Mouse (Mus musculus) G1E (cell line): ENCODE data around the gene Ube2m. TPM values are rescaled to one million over a fixed set of nuclear protein-coding genes. Genes with fewer than 3 reads are reported as not detected.
A peak's percentile ranks its signal among the peaks of the same experiment; 100 is the strongest.

Experiments
- ATAC-seq: 2 replicates; pipeline ENCODE4 v1.8.0; 2016; ENCODE audit warnings: mild to moderate bottlenecking; ENCODE audit not compliant: insufficient number of reproducible peaks, poor library complexity, low FRiP score, severe bottlenecking; ENCODE audit errors: extremely low read depth
- DNase-seq: peaks from one replicate; pipeline ENCODE4 v3.0.0; 2012; ENCODE audit warnings: low spot score
- H3K27me3 ChIP-seq: 2 replicates; pipeline ENCODE4 v1.6.1; 2012; ENCODE audit warnings: mild to moderate bottlenecking, low read length, inconsistent platforms; ENCODE audit not compliant: insufficient read depth
- H3K36me3 ChIP-seq: replicated peaks from 2 replicates; pipeline ENCODE3; 2012; ENCODE audit warnings: mild to moderate bottlenecking, inconsistent platforms
- H3K4me1 ChIP-seq: 2 replicates; pipeline ENCODE4 v1.6.1; 2012; ENCODE audit warnings: low read depth, low read length, inconsistent platforms, mixed read lengths; ENCODE audit not compliant: insufficient read depth
- H3K4me3 ChIP-seq: 2 replicates; pipeline ENCODE4 v1.5.1; 2012; ENCODE audit warnings: low read depth, mild to moderate bottlenecking, inconsistent platforms, low read length, moderate library complexity, mixed read lengths
- H3K9me3 ChIP-seq: replicated peaks from 2 replicates; pipeline ENCODE4 v1.6.1; 2012; ENCODE audit warnings: inconsistent platforms
- CTCF ChIP-seq: IDR thresholded peaks from 2 replicates; pipeline ENCODE4 v1.5.1; 2012; ENCODE audit warnings: low read depth, low read length, inconsistent platforms, mixed read lengths
- GATA1 ChIP-seq: IDR thresholded peaks from 2 replicates; pipeline ENCODE4 v1.6.1; 2012; ENCODE audit warnings: borderline replicate concordance, low read length, inconsistent platforms, mixed read lengths
- GATA2 ChIP-seq: IDR thresholded peaks from 2 replicates; pipeline ENCODE4 v1.6.1; 2012; ENCODE audit warnings: low read depth, low read length, inconsistent platforms, borderline replicate concordance
- POLR2AphosphoS5 ChIP-seq: IDR thresholded peaks from 2 replicates; pipeline ENCODE4 v1.6.1; 2012; ENCODE audit warnings: low read depth, low read length, inconsistent platforms; ENCODE audit not compliant: insufficient replicate concordance
- TAL1 ChIP-seq: conservative IDR thresholded peaks from 2 replicates; pipeline ENCODE4 v1.6.1; 2012; ENCODE audit warnings: low read depth, low read length, inconsistent platforms, mixed read lengths
- polyA plus RNA-seq: library from polyadenylated mRNA; stranded (reverse); fragments of >175 nt; gene quantifications from 2 replicates; pipeline ENCODE4 v1.2.3, GENCODE M21; 2012
- total RNA-seq, 2 experiments: library from RNA; stranded (forward) in 1 of 2; stranded (reverse) in 1 of 2; fragments of 200-1000 nt in 1 of 2; fragments of >200 nt in 1 of 2; fragmentation: Nextera tagmentation in 1 of 2; gene quantifications; 2 replicates each; pipeline ENCODE4 v1.2.3; 2014 to 2017

Ube2m gene
- total and polyA plus RNA-seq, 3 experiments: 150 to 250 (median 151) TPM

- Histone ChIP-seq H3K36me3 (peaks cover 24% of the 10 kb centered on the region), H3K4me3 (peak overlapping the region; percentile 35; the same call in 1 of the 2 replicates), H3K4me1 (peaks cover 32% of the 10 kb centered on the region), H3K9me3 (peaks cover 18% of the 10 kb centered on the region), H3K27me3 (peaks cover 12% of the 10 kb centered on the region; the same call in 1 of the 2 replicates)
- no peak for TF ChIP-seq POLR2AphosphoS5
- no peak for TF ChIP-seq TAL1
- TF ChIP-seq CTCF: no peak
- TF ChIP-seq GATA1: no peak
- no peak for TF ChIP-seq GATA2
- no peak for ATAC-seq
- no peak for DNase-seq
Measured at GRCm38 (mm10) chr7:13043120-13043444, 5.0 kb upstream of the Ube2m start.

- peaks cover 32% of the 10 kb centered on the region for H3K4me1 ChIP-seq
- H3K27me3 ChIP-seq: peaks cover 12% of the 10 kb centered on the region; the same call in 1 of the 2 replicates
Measured at GRCm38 (mm10) chr7:13042511-13042910, 4.4 kb upstream of the Ube2m start.

GRCm38 (mm10) chr7:13041256-13041655 is 3.2 kb upstream of the Ube2m start:
- H3K27me3 ChIP-seq: peaks cover 12% of the 10 kb centered on the region; the same call in 1 of the 2 replicates
- DNase-seq: no peak
- TF ChIP-seq GATA1: no peak
- no peak for TF ChIP-seq POLR2AphosphoS5
- no peak for TF ChIP-seq CTCF
- no peak for TF ChIP-seq GATA2
- no peak for TF ChIP-seq TAL1
- no peak overlapping the region for H3K4me3 ChIP-seq
- H3K9me3 ChIP-seq: peaks cover 18% of the 10 kb centered on the region
- no peak for ATAC-seq
- H3K4me1 ChIP-seq: peaks cover 40% of the 10 kb centered on the region
- H3K36me3 ChIP-seq: peaks cover 30% of the 10 kb centered on the region

More at GRCm38 (mm10) chr7:13042511-13042910, 4.4 kb upstream of the Ube2m start:
- no peak for TF ChIP-seq GATA2
- TF ChIP-seq CTCF: no peak
- no peak for TF ChIP-seq GATA1
- TF ChIP-seq POLR2AphosphoS5: no peak
- TF ChIP-seq TAL1: no peak
- no peak for ATAC-seq
- Histone ChIP-seq H3K36me3 (peaks cover 24% of the 10 kb centered on the region), H3K9me3 (peaks cover 18% of the 10 kb centered on the region), H3K4me3 (no peak overlapping the region)
- no peak for DNase-seq

- H3K36me3 ChIP-seq: peaks cover 48% of the 10 kb centered on the region
- DNase-seq (no peak), ATAC-seq (no peak)
- peaks cover 54% of the 10 kb centered on the region for H3K4me1 ChIP-seq
- H3K4me3 ChIP-seq: peak overlapping the region; percentile 85
- peaks cover 10% of the 10 kb centered on the region; the same call in 1 of the 2 replicates for H3K27me3 ChIP-seq
- TF ChIP-seq CTCF (no peak), GATA2 (no peak), POLR2AphosphoS5 (no peak), TAL1 (no peak)
- H3K9me3 ChIP-seq: peaks cover 15% of the 10 kb centered on the region
Measured at GRCm38 (mm10) chr7:13039181-13039580, 1.1 kb upstream of the Ube2m start.

- ATAC-seq (0 out of 2 replicates have a peak, but pooled peaks have one; percentile 8), DNase-seq (peak; percentile 13)
- H3K36me3 ChIP-seq: peaks cover 48% of the 10 kb centered on the region
- H3K9me3 ChIP-seq: peaks cover 10% of the 10 kb centered on the region
- H3K27me3 ChIP-seq: peaks cover 7% of the 10 kb centered on the region; the same call in 1 of the 2 replicates
- peak overlapping the region; percentile 85 for H3K4me3 ChIP-seq
- peaks cover 57% of the 10 kb centered on the region for H3K4me1 ChIP-seq
- TF ChIP-seq TAL1 (no peak), POLR2AphosphoS5 (no peak), GATA2 (no peak), CTCF (no peak), GATA1 (no peak)
Measured at GRCm38 (mm10) chr7:13038621-13039169, 620 bp upstream of the Ube2m start.

GRCm38 (mm10) chr7:13037366-13037765 is 709 bp downstream of the Ube2m start:
- Histone ChIP-seq H3K36me3 (peaks cover 55% of the 10 kb centered on the region), H3K4me3 (peak overlapping the region; percentile 85), H3K27me3 (no peaks in the 10 kb centered on the region), H3K9me3 (no peaks in the 10 kb centered on the region), H3K4me1 (peaks cover 68% of the 10 kb centered on the region)
- ATAC-seq (no peak), DNase-seq (peak; percentile 16)
- TF ChIP-seq POLR2AphosphoS5 (no peak), GATA2 (no peak), GATA1 (no peak), TAL1 (no peak), CTCF (no peak)
